Mouse (Mus musculus): ENCODE data around the gene Agfg2. TPM values are rescaled to one million over a fixed set of nuclear protein-coding genes. Genes with fewer than 3 reads are reported as not detected.

Gene Agfg2
- polyA plus RNA-seq, 1 experiment from 2014 or later: 22.9 TPM

DNA sequence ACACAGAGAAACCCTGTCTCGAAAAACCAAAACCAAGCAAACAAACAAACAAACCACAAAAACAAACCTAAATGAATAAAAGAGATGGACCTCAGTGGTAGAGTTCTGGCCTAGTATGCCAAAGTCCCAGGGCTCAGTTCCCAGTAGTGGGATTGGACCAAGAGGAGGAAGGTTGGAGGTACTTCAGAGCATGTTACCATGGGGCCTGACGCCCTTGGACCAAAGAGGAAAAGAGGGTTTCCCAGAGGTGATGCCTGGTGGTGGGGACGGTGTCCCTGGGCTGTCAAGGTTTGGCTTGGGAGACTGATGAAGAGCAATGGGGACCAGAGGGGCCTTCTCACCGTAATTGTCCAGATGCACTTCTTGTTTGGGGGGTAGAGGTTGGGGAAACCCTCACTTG is 74.5 kb downstream of the Agfg2 start:
- Histone ChIP-seq H3K27me3 (ENCODE audit: low read depth, poor library complexity, severe bottlenecking) (no peaks in the 10 kb centered on the region), H3K27ac (peak overlapping the region; percentile 96), H3K4me1 (peaks cover 69% of the 10 kb centered on the region), H3K4me3 (peak overlapping the region; percentile 55), H3K9me3 (replicated peaks) (no peaks in the 10 kb centered on the region), H3K36me3 (peaks cover 37% of the 10 kb centered on the region)
- 37% methylated on average over 4 of the region's 4 CpGs for WGBS
- no peak for DNase-seq (ENCODE audit: low spot score)

GRCm38 (mm10) chr5:137609292-137609691 is 75.2 kb downstream of the Agfg2 start:
- 50% methylated on average over 3 of the region's 3 CpGs for WGBS
- H3K27ac ChIP-seq: peak overlapping the region; percentile 96

GRCm38 (mm10) chr5:137608654-137609190 is 75.8 kb downstream of the Agfg2 start:
- Histone ChIP-seq H3K27ac (peak overlapping the region; percentile 96), H3K4me3 (peak overlapping the region; percentile 55), H3K4me1 (peaks cover 65% of the 10 kb centered on the region), H3K27me3 (ENCODE audit: low read depth, poor library complexity, severe bottlenecking) (no peaks in the 10 kb centered on the region), H3K9me3 (replicated peaks) (no peaks in the 10 kb centered on the region), H3K36me3 (peaks cover 50% of the 10 kb centered on the region)
- DNase-seq (ENCODE audit: low spot score): peak; percentile 43
- WGBS: 13% methylated on average over 23 of the region's 23 CpGs

More at GRCm38 (mm10) chr5:137609292-137609691, 75.2 kb downstream of the Agfg2 start:
- H3K36me3 ChIP-seq: peaks cover 45% of the 10 kb centered on the region
- no peaks in the 10 kb centered on the region for H3K27me3 ChIP-seq (ENCODE audit: low read depth, poor library complexity, severe bottlenecking)
- no peak for DNase-seq (ENCODE audit: low spot score)
- peak overlapping the region; percentile 55 for H3K4me3 ChIP-seq
- peaks cover 69% of the 10 kb centered on the region for H3K4me1 ChIP-seq
- no peaks in the 10 kb centered on the region for H3K9me3 ChIP-seq (replicated peaks)

GRCm38 (mm10) chr5:137607860-137608653 is 76.5 kb downstream of the Agfg2 start:
- H3K4me1 ChIP-seq: peaks cover 65% of the 10 kb centered on the region
- peak overlapping the region; percentile 55 for H3K4me3 ChIP-seq
- WGBS: 14% methylated on average over 26 of the region's 26 CpGs
- peak; percentile 38 for DNase-seq (ENCODE audit: low spot score)
- H3K36me3 ChIP-seq: peaks cover 57% of the 10 kb centered on the region
- no peaks in the 10 kb centered on the region for H3K9me3 ChIP-seq (replicated peaks)
- peak overlapping the region; percentile 96 for H3K27ac ChIP-seq
- no peaks in the 10 kb centered on the region for H3K27me3 ChIP-seq (ENCODE audit: low read depth, poor library complexity, severe bottlenecking)

DNA sequence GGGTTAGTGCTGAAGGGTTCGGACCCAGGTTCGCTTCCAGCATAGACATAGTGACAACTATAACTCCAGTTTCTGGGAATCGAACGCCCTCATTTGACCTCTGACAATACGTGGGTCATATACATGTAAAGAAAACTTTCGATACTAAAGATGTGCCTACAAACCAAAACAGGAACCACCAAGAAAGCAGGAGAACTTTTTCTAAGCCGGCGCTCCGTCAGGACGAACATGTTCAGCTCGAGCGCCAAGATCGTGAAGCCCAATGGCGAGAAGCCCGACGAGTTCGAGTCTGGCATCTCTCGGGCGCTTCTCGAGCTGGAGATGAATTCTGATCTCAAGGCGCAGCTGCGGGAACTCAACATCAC is 83.2 kb downstream of the Agfg2 start:
- H3K27ac ChIP-seq: peak overlapping the region; percentile 97
- H3K36me3 ChIP-seq: peaks cover 48% of the 10 kb centered on the region
- DNase-seq (ENCODE audit: low spot score): peak; percentile 67
- peaks cover 40% of the 10 kb centered on the region for H3K4me1 ChIP-seq
- WGBS: under 1% methylated on average over 22 of the region's 22 CpGs
- peak overlapping the region; percentile 80 for H3K4me3 ChIP-seq
- H3K27me3 ChIP-seq (ENCODE audit: low read depth, poor library complexity, severe bottlenecking): no peaks in the 10 kb centered on the region
- no peaks in the 10 kb centered on the region for H3K9me3 ChIP-seq (replicated peaks)

GRCm38 (mm10) chr5:137600619-137601364 is 83.7 kb downstream of the Agfg2 start, which contains the start of gene Mospd3:
TSS of gene Mospd3 (minus strand) at chr5:137601058.
- Histone ChIP-seq H3K4me1 (peaks cover 40% of the 10 kb centered on the region), H3K4me3 (peak within 1 kb of the TSS; percentile 80), H3K27me3 (ENCODE audit: low read depth, poor library complexity, severe bottlenecking) (no peaks in the 10 kb centered on the region), H3K9me3 (replicated peaks) (no peaks in the 10 kb centered on the region), H3K36me3 (peaks cover 43% of the 10 kb centered on the region), H3K27ac (peak within 1 kb of the TSS; percentile 97)
- peak; percentile 96 for DNase-seq (ENCODE audit: low spot score)
- WGBS: under 1% methylated on average over 41 of the region's 41 CpGs

Other genes starting within 250 kb of the Agfg2 start
- gene Zan, start 207.7 kb downstream of the Agfg2 start, polyA plus RNA-seq (2016; fragmentation: Nextera tagmentation; extraction: Ambion mirVana): 0.03 and 0.10 TPM in 2 replicates
- gene Pop7, start 182.2 kb downstream of the Agfg2 start, polyA plus RNA-seq (2016; fragmentation: Nextera tagmentation; extraction: Ambion mirVana): 53.2 and 63.4 TPM in 2 replicates
- gene Gigyf1, start 166.2 kb downstream of the Agfg2 start, polyA plus RNA-seq (2016; fragmentation: Nextera tagmentation; extraction: Ambion mirVana): 13.5 and 14.6 TPM in 2 replicates
- gene Epo, start 151.5 kb downstream of the Agfg2 start, polyA plus RNA-seq (2016; fragmentation: Nextera tagmentation; extraction: Ambion mirVana): 1.5 and 2.4 TPM in 2 replicates
- gene Gnb2, start 151.2 kb downstream of the Agfg2 start, polyA plus RNA-seq (2016; fragmentation: Nextera tagmentation; extraction: Ambion mirVana): 257 and 295 TPM in 2 replicates
- gene Actl6b, start 131.2 kb downstream of the Agfg2 start, polyA plus RNA-seq (2016; fragmentation: Nextera tagmentation; extraction: Ambion mirVana): not detected in 2 replicates
- gene Tfr2, start 114.9 kb downstream of the Agfg2 start, polyA plus RNA-seq (2016; fragmentation: Nextera tagmentation; extraction: Ambion mirVana): 0.79 and 1.4 TPM in 2 replicates
- gene Mospd3, start 83.7 kb downstream of the Agfg2 start, polyA plus RNA-seq (2016; fragmentation: Nextera tagmentation; extraction: Ambion mirVana): 14.7 and 16.4 TPM in 2 replicates
- gene Pcolce, start 70.9 kb downstream of the Agfg2 start, polyA plus RNA-seq (2016; fragmentation: Nextera tagmentation; extraction: Ambion mirVana): 153 and 165 TPM in 2 replicates
- 0.11 and 0.60 TPM in 2 replicates for gene Fbxo24, start 55.7 kb downstream of the Agfg2 start, polyA plus RNA-seq (2016; fragmentation: Nextera tagmentation; extraction: Ambion mirVana)
- gene Lrch4, start 55.6 kb downstream of the Agfg2 start, polyA plus RNA-seq (2016; fragmentation: Nextera tagmentation; extraction: Ambion mirVana): 25.9 and 32.2 TPM in 2 replicates
- 12.6 and 14.8 TPM in 2 replicates for gene Gm20605, start 55.6 kb downstream of the Agfg2 start, polyA plus RNA-seq (2016; fragmentation: Nextera tagmentation; extraction: Ambion mirVana)
- 8.0 and 9.7 TPM in 2 replicates for gene Sap25, start 43.4 kb downstream of the Agfg2 start, polyA plus RNA-seq (2016; fragmentation: Nextera tagmentation; extraction: Ambion mirVana)
- 0.23 and 0.48 TPM in 2 replicates for gene Irs3, start 39.0 kb downstream of the Agfg2 start, polyA plus RNA-seq (2016; fragmentation: Nextera tagmentation; extraction: Ambion mirVana)
- 1.1 and 2.5 TPM in 2 replicates for gene Nyap1, start 56.9 kb upstream of the Agfg2 start, polyA plus RNA-seq (2016; fragmentation: Nextera tagmentation; extraction: Ambion mirVana)
- 78.1 and 99.5 TPM in 2 replicates for gene Tsc22d4, start 61.0 kb upstream of the Agfg2 start, polyA plus RNA-seq (2016; fragmentation: Nextera tagmentation; extraction: Ambion mirVana)
- 47.0 and 49.5 TPM in 2 replicates for gene Ppp1r35, start 94.1 kb upstream of the Agfg2 start, polyA plus RNA-seq (2016; fragmentation: Nextera tagmentation; extraction: Ambion mirVana)
- gene Mepce, start 102.9 kb upstream of the Agfg2 start, polyA plus RNA-seq (2016; fragmentation: Nextera tagmentation; extraction: Ambion mirVana): 11.3 and 11.8 TPM in 2 replicates
- 8.4 and 15.8 TPM in 2 replicates for gene Zcwpw1, start 103.1 kb upstream of the Agfg2 start, polyA plus RNA-seq (2016; fragmentation: Nextera tagmentation; extraction: Ambion mirVana)
- 0.34 and 0.39 TPM in 2 replicates for gene Pilra, start 151.6 kb upstream of the Agfg2 start, polyA plus RNA-seq (2016; fragmentation: Nextera tagmentation; extraction: Ambion mirVana)
- gene Pilrb1, start 173.4 kb upstream of the Agfg2 start, polyA plus RNA-seq (2016; fragmentation: Nextera tagmentation; extraction: Ambion mirVana): not detected in 2 replicates
- gene Pilrb2, start 187.1 kb upstream of the Agfg2 start, polyA plus RNA-seq (2016; fragmentation: Nextera tagmentation; extraction: Ambion mirVana): not detected in 2 replicates
- not detected in 2 replicates for gene Cyp3a13, start 236.9 kb upstream of the Agfg2 start, polyA plus RNA-seq (2016; fragmentation: Nextera tagmentation; extraction: Ambion mirVana)

Data from limb, embryonic 10.5 days (tissue).